Mouse (Mus musculus): Measurements from ENCODE around the gene Mllt11.

The Mllt11 gene

DNA sequence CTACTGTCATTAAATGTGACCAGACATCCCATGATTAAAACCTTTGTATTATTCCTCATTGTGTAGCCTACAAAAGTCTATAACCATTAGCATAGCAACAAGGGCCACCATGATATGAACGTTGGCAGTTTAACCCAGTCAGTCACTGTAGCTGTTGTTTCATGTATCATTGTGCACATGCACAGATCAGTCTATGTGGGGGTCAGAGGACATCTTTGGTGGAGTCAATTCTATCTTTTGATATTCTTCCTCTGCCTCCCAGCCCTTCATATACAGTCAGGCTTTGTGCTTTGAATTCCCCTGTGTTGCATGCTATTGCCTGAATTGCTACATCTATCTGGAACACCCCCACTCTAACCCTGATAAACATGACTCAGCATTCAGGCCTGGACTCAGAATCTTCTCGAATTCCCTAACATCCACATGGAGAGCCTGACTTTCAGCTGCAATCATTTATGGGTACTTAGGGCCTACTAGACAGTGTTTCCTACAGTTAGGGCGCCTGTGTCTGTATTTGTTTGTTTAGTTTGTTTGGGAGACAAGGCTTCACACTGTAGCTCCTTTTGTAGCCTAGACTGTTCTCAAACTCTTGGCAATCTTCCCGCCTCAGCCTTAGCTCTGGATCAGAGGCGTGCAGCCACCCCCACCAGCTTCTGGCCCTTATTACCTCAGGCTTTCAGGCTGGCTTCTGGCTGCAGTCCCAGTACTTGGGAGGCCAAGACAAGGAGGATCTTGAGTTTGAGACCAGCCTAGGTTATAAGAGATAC, 14.7 kb upstream of the Mllt11 start:
- ATAC-seq (ENCODE audit: low TSS enrichment): 0 out of 2 replicates have a peak, but pooled peaks have one; percentile 38

- ATAC-seq (ENCODE audit: low TSS enrichment): peak; percentile 79
Measured at GRCm38 (mm10) chr3:95243086-95243485, 11.1 kb upstream of the Mllt11 start.

- ATAC-seq (ENCODE audit: low TSS enrichment): no peak
Measured at GRCm38 (mm10) chr3:95241498-95241897, 9.5 kb upstream of the Mllt11 start, which contains the start of gene Gm128. Gm128 (minus strand) TSS chr3:95241598.

GRCm38 (mm10) chr3:95240900-95241299, 8.9 kb upstream of the Mllt11 start:
- no peak for ATAC-seq (ENCODE audit: low TSS enrichment)

DNA sequence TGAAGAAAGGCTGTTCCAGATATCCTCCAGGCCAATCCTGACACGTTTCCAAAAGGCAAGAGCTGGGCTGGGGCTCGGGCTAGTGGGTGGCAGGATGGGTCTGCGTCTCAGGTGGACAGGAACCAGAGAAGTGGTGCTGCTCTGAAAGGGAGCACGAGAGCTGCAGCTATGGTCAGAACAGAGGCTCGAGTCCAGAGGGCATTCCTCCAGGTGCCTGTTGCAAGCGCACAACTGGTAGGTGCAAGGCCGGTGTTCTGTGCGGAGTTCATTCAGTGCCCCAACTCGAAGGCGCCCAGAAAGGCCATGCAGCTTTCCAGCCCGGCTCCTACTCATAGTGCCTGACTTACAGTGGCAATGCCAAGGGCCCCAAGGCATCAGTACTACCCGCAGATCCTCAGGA, 8.0 kb upstream of the Mllt11 start:
- ATAC-seq (ENCODE audit: low TSS enrichment): no peak

DNA sequence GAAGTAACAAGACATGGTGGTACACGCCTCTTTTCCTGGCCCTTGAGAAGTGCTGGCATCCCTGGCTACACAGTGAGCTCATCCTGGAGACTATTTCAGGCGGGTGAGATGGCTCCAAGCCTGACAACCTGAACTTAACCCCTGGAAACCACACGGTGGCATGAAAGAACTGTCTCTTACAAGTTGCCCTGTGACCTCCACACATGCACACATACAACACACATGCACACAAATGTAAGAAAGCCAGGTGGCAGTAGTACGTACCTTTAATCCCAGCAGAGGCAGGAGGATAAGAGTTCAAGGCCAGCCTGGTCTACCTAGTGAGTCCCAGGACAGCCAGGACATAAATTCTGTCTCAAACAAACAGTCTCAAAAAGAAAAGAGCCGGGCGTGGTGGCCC, 7.1 kb upstream of the Mllt11 start:
- no peak for ATAC-seq (ENCODE audit: low TSS enrichment)

GRCm38 (mm10) chr3:95237541-95238099, 5.6 kb upstream of the Mllt11 start:
- no peak for ATAC-seq (ENCODE audit: low TSS enrichment)

DNA sequence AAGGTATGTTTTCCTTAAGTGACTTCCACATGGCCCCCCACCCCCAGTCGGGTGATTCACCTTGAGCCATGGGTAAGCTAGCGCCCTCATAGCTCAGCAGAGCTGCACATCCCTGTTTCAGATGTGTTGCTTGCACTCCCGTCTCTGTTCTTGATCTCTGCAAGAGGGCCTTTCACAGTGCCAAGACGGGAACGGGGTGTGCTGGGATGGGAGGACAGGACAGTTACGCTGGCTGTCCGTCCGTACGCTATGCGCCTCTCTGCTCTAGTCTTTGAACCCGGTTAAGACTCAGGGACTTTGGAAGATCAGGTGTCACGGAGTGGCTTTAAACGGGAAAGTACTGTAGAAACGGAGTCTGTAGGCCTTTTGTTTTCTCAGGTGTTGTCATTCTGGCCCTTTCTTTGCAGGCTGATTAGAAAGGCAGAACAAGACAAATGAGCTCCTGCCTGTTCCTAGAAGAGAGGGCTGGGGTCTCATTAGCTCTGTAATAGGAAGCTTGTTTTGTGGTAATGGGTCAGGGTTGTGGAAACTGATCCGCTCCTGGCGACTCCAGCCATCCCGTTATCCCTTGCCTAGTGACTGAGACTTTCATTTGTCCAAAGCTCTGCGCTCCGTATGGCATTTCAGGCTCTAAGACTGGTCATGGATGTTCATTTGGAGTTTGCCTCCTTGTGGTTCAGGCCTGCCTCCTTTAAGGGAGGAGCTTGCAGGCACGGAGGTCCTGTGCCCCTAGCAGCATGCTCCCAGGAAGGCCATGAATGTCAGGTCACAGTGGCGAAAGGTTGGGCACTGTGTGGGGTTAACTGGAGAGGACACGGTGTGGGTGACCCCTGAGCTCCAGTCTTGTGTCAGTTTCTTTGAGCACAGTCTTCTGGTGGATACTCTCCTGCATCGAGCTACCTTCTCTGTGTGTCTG, 3.7 kb upstream of the Mllt11 start:
- no peak for ATAC-seq (ENCODE audit: low TSS enrichment)

GRCm38 (mm10) chr3:95233303-95233980, 1.5 kb upstream of the Mllt11 start:
- no peak for ATAC-seq (ENCODE audit: low TSS enrichment)

DNA sequence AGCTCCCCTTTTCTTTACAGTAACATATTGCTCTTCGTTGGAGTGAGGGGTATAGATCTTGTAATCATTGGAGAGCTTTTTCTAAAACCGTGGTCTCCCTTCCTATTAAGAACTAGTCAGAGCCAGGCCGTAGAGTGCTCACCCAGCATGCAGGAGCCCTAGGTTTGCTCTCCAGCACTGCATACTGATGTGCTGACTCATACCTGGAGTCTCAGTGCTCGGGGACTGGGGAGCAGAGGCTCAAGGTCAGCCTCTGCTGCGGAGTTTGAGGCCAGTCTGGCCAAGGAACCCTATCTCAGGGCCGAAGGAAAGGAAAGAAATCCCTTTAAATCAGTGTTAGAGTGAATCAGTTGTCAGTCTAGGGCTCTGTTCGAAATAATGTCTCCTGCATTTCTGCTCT, 800 bp upstream of the Mllt11 start:
- ATAC-seq (ENCODE audit: low TSS enrichment): no peak

- no peak for ATAC-seq (ENCODE audit: low TSS enrichment)
Measured at GRCm38 (mm10) chr3:95230495-95231297, 1.3 kb downstream of the Mllt11 start.

DNA sequence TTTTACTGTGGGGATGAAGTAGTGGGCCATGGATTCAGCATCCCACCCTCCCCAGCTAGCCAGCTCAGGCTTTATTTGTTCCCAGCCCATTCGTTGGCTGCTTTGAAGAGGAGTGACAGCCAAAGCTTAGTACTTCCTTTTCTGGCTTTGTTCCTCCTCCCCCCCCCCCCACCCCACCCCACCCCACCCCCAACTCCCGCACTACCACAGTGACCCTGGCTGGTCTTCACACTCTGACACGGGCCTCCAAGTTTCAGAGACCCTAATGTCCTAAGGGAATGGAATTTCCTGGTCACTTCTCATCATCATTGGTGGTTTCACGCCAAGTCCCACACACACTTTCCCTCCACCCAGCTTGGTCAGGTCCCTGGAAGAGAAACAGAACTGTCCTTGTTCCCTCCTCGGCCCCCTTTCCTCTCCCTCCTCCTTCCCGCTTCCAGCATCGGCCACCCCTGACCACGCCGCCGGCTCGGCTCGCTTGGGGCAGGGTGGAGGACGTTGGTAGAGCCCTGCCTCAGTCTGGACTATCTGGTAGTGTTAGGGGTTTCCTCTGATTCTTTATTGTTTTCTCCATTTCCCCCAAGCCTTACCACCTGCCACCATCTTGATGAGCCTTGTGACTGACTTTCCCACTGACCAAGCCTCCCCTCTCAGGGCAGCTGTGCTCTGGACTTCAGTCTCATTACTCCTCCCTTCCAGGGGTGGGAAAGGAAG, 2.0 kb downstream of the Mllt11 start:
- ATAC-seq (ENCODE audit: low TSS enrichment): no peak

DNA sequence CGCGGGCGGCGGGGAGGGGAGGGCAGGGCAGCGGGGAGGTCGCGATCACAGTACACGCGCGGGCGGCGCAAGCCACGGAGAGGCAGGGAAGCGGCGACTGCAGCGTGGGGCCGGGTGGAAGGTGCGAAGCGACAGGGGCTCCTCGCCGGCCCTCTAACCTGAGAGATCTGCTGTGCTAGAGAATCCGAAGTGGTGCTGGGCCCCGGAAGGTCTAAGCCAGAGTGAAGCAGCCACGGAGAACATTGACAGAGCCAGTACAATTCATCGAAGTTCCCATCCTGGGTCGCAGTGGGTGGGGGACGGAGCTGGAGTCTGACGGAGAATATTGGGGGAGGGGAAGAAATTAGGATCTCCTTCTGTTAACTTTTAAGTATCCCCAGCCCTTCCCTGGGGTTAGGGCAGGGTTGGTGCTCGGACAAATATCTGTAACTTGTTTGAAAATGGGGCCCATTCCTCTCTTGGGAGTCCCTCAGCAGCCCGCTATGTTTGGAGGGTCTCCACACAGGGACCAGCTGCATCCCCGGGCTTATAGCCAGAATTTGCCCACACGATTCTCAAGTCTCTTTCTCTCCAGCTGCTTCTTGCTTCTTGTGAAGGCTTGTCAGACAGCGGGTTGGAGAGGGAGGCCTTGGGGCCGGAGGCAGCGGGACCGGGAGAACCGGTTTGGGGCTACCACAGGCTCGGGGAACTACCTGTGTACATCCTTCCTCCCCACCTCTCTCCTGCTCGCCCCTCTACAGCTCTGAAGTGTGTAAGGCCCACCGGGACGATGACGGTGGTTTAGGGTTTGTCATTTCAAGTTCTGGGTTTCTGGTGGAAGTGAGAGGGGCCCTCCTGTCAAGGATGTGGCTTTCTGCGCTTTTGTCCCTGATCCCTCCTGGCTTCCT, 2.8 kb downstream of the Mllt11 start:
- ATAC-seq (ENCODE audit: low TSS enrichment): peak; percentile 4

- peak; percentile 78 for ATAC-seq (ENCODE audit: low TSS enrichment)
Measured at GRCm38 (mm10) chr3:95228148-95228893, 3.6 kb downstream of the Mllt11 start, which contains the start of gene Cdc42se1. Cdc42se1 (plus strand) TSS chr3:95228732.

GRCm38 (mm10) chr3:95227214-95227613, 4.8 kb downstream of the Mllt11 start:
- ATAC-seq (ENCODE audit: low TSS enrichment): no peak

GRCm38 (mm10) chr3:95224295-95224694, 7.7 kb downstream of the Mllt11 start:
- ATAC-seq (ENCODE audit: low TSS enrichment): no peak

- no peak for ATAC-seq (ENCODE audit: low TSS enrichment)
Measured at GRCm38 (mm10) chr3:95223041-95223440, 8.9 kb downstream of the Mllt11 start.

- ATAC-seq (ENCODE audit: low TSS enrichment): no peak
Measured at GRCm38 (mm10) chr3:95218466-95219137, 13.4 kb downstream of the Mllt11 start.
